Mouse (Mus musculus): ENCODE measurements at regions not wholly inside any gene's neighbourhood (a gene's known extent, or its start where the extent isn't known, plus 50 kb on each side); places are given as distances from the start of the nearest gene placed in this dataset.

DNA sequence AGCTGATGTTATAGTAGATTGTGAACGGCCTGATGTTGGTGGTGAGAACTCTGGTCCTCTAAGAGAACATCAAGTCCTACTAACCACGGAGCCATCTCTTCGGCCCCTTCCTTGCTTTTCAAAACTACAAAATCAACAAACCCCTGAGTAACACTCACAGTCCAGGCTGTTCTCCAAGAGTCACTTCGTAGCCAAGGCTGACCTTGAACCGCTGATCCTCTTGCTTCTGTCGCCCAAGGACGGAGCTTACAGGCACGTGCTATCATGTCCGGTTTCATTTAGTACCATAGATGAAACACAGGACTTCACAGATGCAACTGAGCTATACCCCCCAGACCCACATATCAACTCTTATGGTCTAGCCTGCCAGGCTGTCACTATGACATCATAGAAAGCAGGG is 279.4 kb downstream of the Hlx start:
- Histone ChIP-seq H3K4me2 (ENCODE audit: low read depth) (no peak overlapping the region), H3K4me1 (replicated peaks; ENCODE audit: control insufficient read depth in 2 of 2, insufficient read depth in 2 of 2, low read length in 1 of 2) (no peaks in the 10 kb centered on the region), H3K4me3 (ENCODE audit: insufficient read depth in 1 of 2, low read depth in 2 of 2, low read length in 2 of 2) (no peak overlapping the region), H3K36me3 (replicated peaks; ENCODE audit: control insufficient read depth, insufficient read depth, low read depth) (no peaks in the 10 kb centered on the region), H3K27ac (no peak overlapping the region), H3K9me3 (ENCODE audit: control insufficient read depth, low read length) (no peaks in the 10 kb centered on the region), H3K9ac (replicated peaks) (no peak overlapping the region), H3K27me3 (ENCODE audit: control insufficient read depth, insufficient read depth, low read length) (no peaks in the 10 kb centered on the region)
- no peak for ATAC-seq (ENCODE audit: insufficient read depth)
- TF ChIP-seq CTCF (IDR thresholded peaks at IDR 0.05; ENCODE audit: low read depth) (no peak), EP300 (IDR thresholded peaks at IDR 0.05; ENCODE audit: low read depth) (no peak)
- WGBS (ENCODE audit: insufficient replicate concordance), result 77% methylated on average over 9 of the region's 9 CpGs
- DNase-seq (ENCODE audit: low read depth in 3 of 3, low spot score in 3 of 3), result no peak

DNA sequence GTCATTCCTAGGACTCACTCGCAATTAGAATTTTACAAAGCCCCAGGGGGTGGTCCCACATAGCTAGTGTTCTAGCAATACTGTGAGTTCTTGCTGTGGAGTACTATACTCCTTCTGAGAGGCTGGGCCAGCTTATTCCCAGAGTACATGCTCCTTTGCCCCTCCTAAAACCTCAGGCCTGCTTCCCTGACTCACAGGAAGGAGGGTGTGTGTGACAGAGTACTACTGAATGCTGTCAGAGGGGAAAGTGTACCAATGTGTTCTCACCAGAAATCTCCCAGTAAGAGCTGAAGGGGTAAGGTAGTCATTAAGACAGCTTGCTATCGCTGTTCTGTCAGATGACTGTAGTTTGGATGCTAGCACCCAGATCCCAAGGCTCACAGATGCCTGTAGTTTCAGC is 280.7 kb downstream of the Hlx start:
- Histone ChIP-seq H3K27me3 (ENCODE audit: control insufficient read depth, insufficient read depth, low read length) (no peaks in the 10 kb centered on the region), H3K4me3 (ENCODE audit: insufficient read depth in 1 of 2, low read depth in 2 of 2, low read length in 2 of 2) (no peak overlapping the region), H3K27ac (no peak overlapping the region), H3K36me3 (replicated peaks; ENCODE audit: control insufficient read depth, insufficient read depth, low read depth) (no peaks in the 10 kb centered on the region), H3K4me1 (replicated peaks; ENCODE audit: control insufficient read depth in 2 of 2, insufficient read depth in 2 of 2, low read length in 1 of 2) (no peaks in the 10 kb centered on the region), H3K9me3 (ENCODE audit: control insufficient read depth, low read length) (no peaks in the 10 kb centered on the region), H3K9ac (replicated peaks) (no peak overlapping the region), H3K4me2 (ENCODE audit: low read depth) (no peak overlapping the region)
- WGBS (ENCODE audit: insufficient replicate concordance), result 54% methylated on average over 2 of the region's 2 CpGs
- DNase-seq (ENCODE audit: low read depth in 3 of 3, low spot score in 3 of 3), result no peak
- no peak for ATAC-seq (ENCODE audit: insufficient read depth)
- TF ChIP-seq CTCF (IDR thresholded peaks at IDR 0.05; ENCODE audit: low read depth), result no peak
- TF ChIP-seq EP300 (IDR thresholded peaks at IDR 0.05; ENCODE audit: low read depth), result no peak

DNA sequence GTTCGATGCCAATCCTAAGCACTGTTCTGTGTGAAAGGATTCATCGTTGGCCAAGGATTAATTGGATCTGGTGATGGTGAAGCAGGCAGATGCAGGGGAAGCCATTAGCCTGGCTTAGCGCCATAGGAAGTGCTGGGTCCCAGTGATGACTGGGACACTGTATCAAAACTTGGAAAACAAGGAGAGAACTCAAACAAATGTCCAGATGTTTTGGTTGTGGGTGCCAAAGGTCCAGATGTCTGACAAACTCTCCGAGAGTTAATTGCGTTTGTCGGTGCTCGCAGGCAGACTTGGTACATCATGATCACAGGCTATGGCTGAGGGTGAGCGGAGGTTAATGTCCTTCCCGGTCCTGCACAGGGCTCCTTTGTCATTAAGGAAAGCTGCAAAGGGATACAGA is 283.4 kb downstream of the Hlx start:
- no peak for DNase-seq (ENCODE audit: low read depth in 3 of 3, low spot score in 3 of 3)
- ATAC-seq (ENCODE audit: insufficient read depth), result no peak
- Histone ChIP-seq H3K27me3 (ENCODE audit: control insufficient read depth, insufficient read depth, low read length) (no peaks in the 10 kb centered on the region), H3K9me3 (ENCODE audit: control insufficient read depth, low read length) (no peaks in the 10 kb centered on the region), H3K4me1 (replicated peaks; ENCODE audit: control insufficient read depth in 2 of 2, insufficient read depth in 2 of 2, low read length in 1 of 2) (no peaks in the 10 kb centered on the region), H3K36me3 (replicated peaks; ENCODE audit: control insufficient read depth, insufficient read depth, low read depth) (no peaks in the 10 kb centered on the region), H3K27ac (no peak overlapping the region), H3K4me2 (ENCODE audit: low read depth) (no peak overlapping the region), H3K4me3 (ENCODE audit: insufficient read depth in 1 of 2, low read depth in 2 of 2, low read length in 2 of 2) (no peak overlapping the region), H3K9ac (replicated peaks) (no peak overlapping the region)
- WGBS (ENCODE audit: insufficient replicate concordance), result 77% methylated on average over 9 of the region's 9 CpGs
- TF ChIP-seq CTCF (IDR thresholded peaks at IDR 0.05; ENCODE audit: low read depth) (no peak), EP300 (IDR thresholded peaks at IDR 0.05; ENCODE audit: low read depth) (no peak)

DNA sequence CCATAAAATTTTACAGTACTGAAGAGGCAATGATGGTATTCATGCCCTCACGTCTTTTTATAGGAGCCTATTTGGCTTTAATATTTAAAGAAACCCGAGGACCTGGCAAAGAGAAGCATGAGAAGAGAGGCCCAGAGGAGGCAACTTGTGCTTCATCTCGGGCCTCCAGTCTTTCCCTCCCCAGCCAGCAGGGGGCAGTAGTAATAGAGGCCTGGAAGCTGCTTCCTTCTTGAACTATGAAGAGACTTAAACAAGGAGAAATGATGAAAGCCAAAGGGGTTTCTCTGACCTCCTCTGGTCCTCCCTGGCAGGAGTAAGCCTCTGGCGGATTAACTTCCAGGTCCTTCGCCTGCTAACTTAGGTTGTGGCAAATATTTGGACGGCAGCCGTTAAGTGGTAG is 284.5 kb downstream of the Hlx start:
- Histone ChIP-seq H3K4me2 (ENCODE audit: low read depth) (no peak overlapping the region), H3K36me3 (replicated peaks; ENCODE audit: control insufficient read depth, insufficient read depth, low read depth) (no peaks in the 10 kb centered on the region), H3K27me3 (ENCODE audit: control insufficient read depth, insufficient read depth, low read length) (no peaks in the 10 kb centered on the region), H3K4me1 (replicated peaks; ENCODE audit: control insufficient read depth in 2 of 2, insufficient read depth in 2 of 2, low read length in 1 of 2) (no peaks in the 10 kb centered on the region), H3K9me3 (ENCODE audit: control insufficient read depth, low read length) (no peaks in the 10 kb centered on the region), H3K27ac (no peak overlapping the region), H3K9ac (replicated peaks) (no peak overlapping the region), H3K4me3 (ENCODE audit: insufficient read depth in 1 of 2, low read depth in 2 of 2, low read length in 2 of 2) (no peak overlapping the region)
- ATAC-seq (ENCODE audit: insufficient read depth) (no peak), DNase-seq (ENCODE audit: low read depth in 3 of 3, low spot score in 3 of 3) (peak; percentile 12 to 40 (median 22))
- TF ChIP-seq EP300 (IDR thresholded peaks at IDR 0.05; ENCODE audit: low read depth) (no peak), CTCF (IDR thresholded peaks at IDR 0.05; ENCODE audit: low read depth) (peak; percentile 86)
- WGBS (ENCODE audit: insufficient replicate concordance), result 49% methylated on average over 7 of the region's 7 CpGs

DNA sequence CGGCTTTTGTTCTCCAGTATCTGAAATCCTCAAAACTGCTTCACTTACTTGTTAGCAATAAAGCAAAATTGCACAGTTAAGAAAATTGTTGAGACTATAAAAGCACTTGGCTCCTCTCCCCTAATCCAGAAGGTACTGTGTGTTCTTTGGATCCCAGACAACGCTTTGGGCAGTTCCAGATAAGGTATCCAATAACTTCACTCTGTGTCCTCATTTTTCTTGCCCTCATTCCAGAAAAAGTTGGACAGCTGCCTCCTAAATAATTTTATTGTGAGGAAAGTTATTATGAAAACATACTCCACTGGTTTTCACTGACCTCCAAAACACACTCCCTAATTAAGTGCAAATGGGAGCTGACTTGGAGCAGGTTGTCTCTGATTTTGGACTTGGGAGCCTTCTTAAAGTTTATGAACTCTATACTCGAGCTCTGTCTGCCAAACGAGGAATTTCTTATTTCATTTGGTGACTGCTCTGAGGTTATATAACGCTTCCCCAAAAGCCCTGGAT is 285.2 kb downstream of the Hlx start:
- Histone ChIP-seq H3K9me3 (ENCODE audit: control insufficient read depth, low read length) (no peaks in the 10 kb centered on the region), H3K4me3 (ENCODE audit: insufficient read depth in 1 of 2, low read depth in 2 of 2, low read length in 2 of 2) (no peak overlapping the region), H3K9ac (replicated peaks) (no peak overlapping the region), H3K27ac (no peak overlapping the region), H3K27me3 (ENCODE audit: control insufficient read depth, insufficient read depth, low read length) (no peaks in the 10 kb centered on the region), H3K4me2 (ENCODE audit: low read depth) (no peak overlapping the region), H3K4me1 (replicated peaks; ENCODE audit: control insufficient read depth in 2 of 2, insufficient read depth in 2 of 2, low read length in 1 of 2) (no peaks in the 10 kb centered on the region), H3K36me3 (replicated peaks; ENCODE audit: control insufficient read depth, insufficient read depth, low read depth) (no peaks in the 10 kb centered on the region)
- no peak for DNase-seq (ENCODE audit: low read depth in 3 of 3, low spot score in 3 of 3)
- TF ChIP-seq EP300 (IDR thresholded peaks at IDR 0.05; ENCODE audit: low read depth) (no peak), CTCF (IDR thresholded peaks at IDR 0.05; ENCODE audit: low read depth) (no peak)
- 46% methylated on average over 5 of the region's 5 CpGs for WGBS (ENCODE audit: insufficient replicate concordance)
- ATAC-seq (ENCODE audit: insufficient read depth), result no peak

Measured in liver, embryonic 14.5 days (tissue).